Mouse (Mus musculus) lung, postnatal 25 days (tissue): Measurements from ENCODE around the gene Caprin2.
A peak's percentile ranks its signal among the peaks of the same experiment; 100 is the strongest.
"Not testable (repeated sequence)": the region's sequence is repeated elsewhere in the genome, so short reads cannot be mapped to it uniquely, and the experiment has no call there.

Source experiments
- DNase-seq: peaks from one replicate; pipeline ENCODE4 v3.0.0; 2022; ENCODE audit warnings: low spot score

Caprin2 gene

GRCm38 (mm10) chr6:148895773-148896506, at the start of gene Caprin2:
Gene Caprin2 (minus strand): TSS chr6:148896237.
- peak; percentile 89 for DNase-seq

GRCm38 (mm10) chr6:148944767-148945508, 48.9 kb upstream of the Caprin2 start:
- DNase-seq = peak; percentile 77

GRCm38 (mm10) chr6:148944344-148944766, 48.3 kb upstream of the Caprin2 start:
- no peak for DNase-seq

DNA sequence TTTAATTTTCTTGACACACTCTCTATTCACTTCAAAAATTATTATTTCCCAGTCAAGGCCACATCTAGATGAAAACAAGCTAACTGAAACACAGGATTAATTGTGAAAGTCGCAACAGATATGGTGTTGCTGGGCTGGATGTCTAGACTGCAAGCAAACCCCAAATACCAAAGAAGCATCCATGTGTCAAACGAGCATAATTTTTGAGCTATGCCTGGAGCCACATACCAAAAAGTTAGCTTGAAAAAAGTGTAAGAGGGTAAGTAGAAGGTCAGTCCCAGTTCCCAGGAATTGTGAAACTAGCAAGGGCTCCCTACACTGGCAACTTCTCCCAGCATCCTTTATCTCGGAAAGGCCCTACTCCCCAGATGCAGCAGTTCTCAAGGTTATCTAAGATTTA, 47.7 kb upstream of the Caprin2 start:
- no peak for DNase-seq

GRCm38 (mm10) chr6:148942406-148942805, 46.4 kb upstream of the Caprin2 start:
- DNase-seq = no peak

GRCm38 (mm10) chr6:148941880-148942279, 45.8 kb upstream of the Caprin2 start:
- no peak for DNase-seq

- DNase-seq = peak; percentile 29
These were observed 44.3 kb upstream of the Caprin2 start for GRCm38 (mm10) chr6:148940383-148940782.

DNA sequence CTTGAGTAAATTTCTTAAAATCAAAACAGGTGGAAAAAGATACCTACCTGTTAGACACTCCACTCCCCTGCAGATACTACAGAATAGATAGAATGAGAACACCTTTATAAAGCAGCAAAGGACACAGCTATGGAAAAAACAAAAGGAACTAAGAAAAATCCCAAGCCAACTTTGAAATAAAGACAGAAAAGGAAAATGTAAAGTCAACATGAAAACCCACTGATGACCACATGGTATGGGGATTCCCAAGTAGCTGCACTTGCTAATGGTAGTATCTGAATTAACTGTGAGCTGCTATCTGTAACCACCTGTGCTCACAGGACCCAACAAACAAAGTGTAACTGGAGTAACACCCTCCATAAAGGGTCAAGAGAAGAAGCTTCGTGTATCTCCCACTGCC, 41.7 kb upstream of the Caprin2 start:
- no peak for DNase-seq

GRCm38 (mm10) chr6:148934961-148935590, 39.0 kb upstream of the Caprin2 start:
- no peak for DNase-seq

- DNase-seq = no peak
These were observed 35.2 kb upstream of the Caprin2 start for GRCm38 (mm10) chr6:148931281-148931680.

DNA sequence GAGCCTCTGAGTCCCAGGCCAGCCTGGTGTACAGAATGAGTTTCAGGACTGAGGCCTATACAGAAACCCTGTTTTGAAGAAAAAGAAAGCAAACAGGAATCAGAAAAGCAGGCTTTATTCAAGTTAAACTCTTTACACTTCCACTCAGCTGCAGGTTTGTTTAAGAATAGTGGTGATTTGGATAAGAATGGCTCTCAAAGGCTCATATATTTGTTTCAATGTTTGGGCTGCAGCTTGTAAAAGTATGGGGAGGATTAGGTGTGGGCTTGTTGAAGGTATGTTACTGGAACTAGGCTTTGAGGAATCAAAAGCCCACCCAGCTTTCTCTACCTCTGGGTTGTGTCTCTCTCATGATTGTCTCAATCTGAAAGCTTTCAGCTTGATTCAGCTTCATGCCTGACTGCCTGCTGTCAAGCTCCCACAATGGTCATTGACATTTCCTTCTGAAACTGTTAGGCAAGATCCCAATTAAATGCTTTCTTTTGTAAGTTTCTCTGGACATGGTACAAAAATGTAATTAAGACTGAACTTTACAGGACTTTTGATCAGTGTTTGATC, 22.9 kb upstream of the Caprin2 start:
- no peak for DNase-seq

DNA sequence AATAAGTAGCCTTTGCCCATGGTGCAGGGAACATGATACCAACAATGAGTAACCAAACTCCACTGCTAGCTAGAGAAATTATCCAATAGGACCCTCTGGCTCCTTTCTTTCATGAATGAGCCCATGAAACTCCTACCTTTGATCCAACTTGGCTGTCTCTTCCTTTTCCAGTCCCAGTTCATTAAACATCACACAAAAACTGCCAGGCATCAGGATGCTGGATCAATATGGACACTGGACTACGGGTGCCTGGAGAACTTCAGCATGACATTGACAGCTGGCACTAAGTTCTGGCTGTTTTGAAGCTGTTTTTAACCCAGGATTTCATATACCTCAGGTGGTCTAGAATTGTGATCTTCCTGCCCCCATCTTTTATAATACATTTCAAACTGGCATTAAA, 21.6 kb upstream of the Caprin2 start:
- DNase-seq = no peak

GRCm38 (mm10) chr6:148916817-148917216, 20.8 kb upstream of the Caprin2 start:
- no peak for DNase-seq

- DNase-seq = peak; percentile 50
These were observed 17.9 kb upstream of the Caprin2 start for GRCm38 (mm10) chr6:148913938-148914337.

GRCm38 (mm10) chr6:148911906-148912305, 15.9 kb upstream of the Caprin2 start:
- not testable (repeated sequence) for DNase-seq

GRCm38 (mm10) chr6:148906958-148907357, 10.9 kb upstream of the Caprin2 start:
- no peak for DNase-seq

GRCm38 (mm10) chr6:148902728-148903127, 6.7 kb upstream of the Caprin2 start:
- DNase-seq = no peak

DNA sequence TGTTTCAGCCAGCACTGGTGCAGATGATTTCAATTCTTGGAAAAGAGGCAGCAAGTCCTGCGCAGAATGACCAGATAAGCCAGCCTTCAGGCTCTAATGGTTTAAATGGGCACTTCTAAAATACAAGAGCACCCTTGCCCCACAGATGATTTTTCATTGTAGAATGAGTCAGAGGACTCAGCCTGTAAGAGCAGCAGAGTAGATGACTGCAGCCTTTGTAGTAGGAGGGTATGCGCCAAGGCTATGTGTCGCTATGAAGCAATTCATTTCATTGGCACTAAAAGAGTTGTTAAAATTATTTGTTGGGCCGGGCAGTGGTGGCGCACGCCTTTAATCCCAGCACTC, 442 bp upstream of the Caprin2 start:
- no peak for DNase-seq

- DNase-seq = no peak
These were observed 907 bp downstream of the Caprin2 start for GRCm38 (mm10) chr6:148894888-148895772.

DNA sequence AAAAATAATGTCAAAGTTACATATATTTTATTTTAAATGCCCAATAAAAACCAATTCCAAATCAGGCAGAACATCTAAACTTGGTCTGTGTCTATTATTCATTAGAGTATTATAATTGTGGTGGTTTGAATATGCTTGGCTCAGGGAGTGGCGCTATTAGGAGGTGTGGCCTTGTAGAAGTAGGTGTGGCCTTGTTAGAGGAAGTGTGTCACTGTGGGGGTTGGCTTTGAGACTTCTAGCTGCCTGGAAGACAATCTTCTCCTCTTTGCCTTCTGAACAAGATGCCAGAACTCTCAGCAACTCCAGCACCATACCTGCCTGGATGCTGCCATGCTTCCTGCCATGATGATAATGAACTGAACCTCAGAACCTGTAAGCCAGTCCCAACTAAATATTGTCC, 22.1 kb downstream of the Caprin2 start:
- no peak for DNase-seq

- no peak for DNase-seq
These were observed 50.4 kb downstream of the Caprin2 start for GRCm38 (mm10) chr6:148845629-148846028.

DNA sequence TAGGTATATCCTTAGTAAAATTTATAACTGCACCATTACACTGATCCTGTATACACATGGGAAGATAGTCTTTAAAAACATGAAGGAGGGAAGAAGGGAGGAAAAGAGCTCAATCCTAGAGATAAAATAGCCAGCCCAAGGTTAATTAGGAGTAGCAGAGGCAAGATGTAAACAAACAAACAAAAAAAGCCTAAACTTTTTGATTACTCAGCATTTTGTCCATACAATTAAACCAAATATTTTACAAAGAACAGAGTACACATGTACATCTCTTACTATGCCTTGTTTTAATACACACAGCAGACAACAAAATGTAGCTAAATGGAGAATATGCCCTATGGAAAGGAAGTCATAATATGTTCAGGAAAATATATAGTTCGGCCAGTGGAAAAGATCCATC, 54.3 kb downstream of the Caprin2 start:
- DNase-seq = no peak
